Mouse (Mus musculus) lung, embryonic 16.5 days (tissue): Measurements from ENCODE around the gene Tmod3. TPM values are rescaled to one million over a fixed set of nuclear protein-coding genes. Genes with fewer than 3 reads are reported as not detected.

Experiments
- ATAC-seq: fragments of 200-750 bp; cut with Nextera tagmentation; 2 replicates; pipeline ENCODE4 v1.8.0; 2017; ENCODE audit warnings: low read depth, mild to moderate bottlenecking, moderate library complexity
- H3K27ac ChIP-seq: fragments of 300-500 bp; sonication (generic); 2 replicates; pipeline ENCODE4 v1.5.1; 2014; ENCODE audit warnings: mild to moderate bottlenecking, control low read depth, low read length
- H3K27me3 ChIP-seq: fragments of 300-500 bp; sonication (generic); 2 replicates; pipeline ENCODE4 v1.6.1; 2014; ENCODE audit warnings: low read depth, low read length, mixed read lengths; ENCODE audit not compliant: control insufficient read depth, insufficient read depth
- H3K36me3 ChIP-seq: fragments of 300-500 bp; sonication (generic); 2 replicates; pipeline ENCODE4 v1.6.1; 2014; ENCODE audit warnings: low read length; ENCODE audit not compliant: control insufficient read depth, insufficient read depth
- H3K4me1 ChIP-seq: fragments of 300-500 bp; sonication (generic); replicated peaks from 2 replicates; pipeline ENCODE4 v1.6.1; 2014; ENCODE audit warnings: low read length, mixed read lengths; ENCODE audit not compliant: control insufficient read depth, insufficient read depth
- H3K4me2 ChIP-seq: fragments of 300-500 bp; sonication (generic); 2 replicates; pipeline ENCODE4 v1.6.1; 2014; ENCODE audit warnings: low read depth, low read length, control low read depth
- H3K4me3 ChIP-seq: fragments of 300-500 bp; sonication (generic); 2 replicates; pipeline ENCODE4 v1.5.1; 2014; ENCODE audit warnings: mild to moderate bottlenecking, low read length, control low read depth
- H3K9ac ChIP-seq: fragments of 300-500 bp; sonication (generic); 2 replicates; pipeline ENCODE4 v1.6.1; 2014; ENCODE audit warnings: low read length, control low read depth
- H3K9me3 ChIP-seq: fragments of 300-500 bp; sonication (generic); 2 replicates; pipeline ENCODE4 v1.6.1; 2016; ENCODE audit warnings: low read length; ENCODE audit not compliant: control insufficient read depth
- WGBS: fragments of 180-500 bp; shearing (Covaris S2); extraction: QIAGEN DNeasy Blood & Tissue Kit; methylation state at CpG from one replicate; pipeline ENCODE4 v1.1.7; 2014; 5-methylcytosine and 5-hydroxymethylcytosine counted together
- polyA plus RNA-seq: library from polyadenylated mRNA; unstranded; fragments of >200 nt; fragmentation: Nextera tagmentation; extraction: Ambion mirVana; gene quantifications from 2 replicates; pipeline ENCODE4 v1.2.1, GENCODE M21; 2015

The Tmod3 gene
- polyA plus RNA-seq, 1 experiment from 2014 or later = 177 TPM

DNA sequence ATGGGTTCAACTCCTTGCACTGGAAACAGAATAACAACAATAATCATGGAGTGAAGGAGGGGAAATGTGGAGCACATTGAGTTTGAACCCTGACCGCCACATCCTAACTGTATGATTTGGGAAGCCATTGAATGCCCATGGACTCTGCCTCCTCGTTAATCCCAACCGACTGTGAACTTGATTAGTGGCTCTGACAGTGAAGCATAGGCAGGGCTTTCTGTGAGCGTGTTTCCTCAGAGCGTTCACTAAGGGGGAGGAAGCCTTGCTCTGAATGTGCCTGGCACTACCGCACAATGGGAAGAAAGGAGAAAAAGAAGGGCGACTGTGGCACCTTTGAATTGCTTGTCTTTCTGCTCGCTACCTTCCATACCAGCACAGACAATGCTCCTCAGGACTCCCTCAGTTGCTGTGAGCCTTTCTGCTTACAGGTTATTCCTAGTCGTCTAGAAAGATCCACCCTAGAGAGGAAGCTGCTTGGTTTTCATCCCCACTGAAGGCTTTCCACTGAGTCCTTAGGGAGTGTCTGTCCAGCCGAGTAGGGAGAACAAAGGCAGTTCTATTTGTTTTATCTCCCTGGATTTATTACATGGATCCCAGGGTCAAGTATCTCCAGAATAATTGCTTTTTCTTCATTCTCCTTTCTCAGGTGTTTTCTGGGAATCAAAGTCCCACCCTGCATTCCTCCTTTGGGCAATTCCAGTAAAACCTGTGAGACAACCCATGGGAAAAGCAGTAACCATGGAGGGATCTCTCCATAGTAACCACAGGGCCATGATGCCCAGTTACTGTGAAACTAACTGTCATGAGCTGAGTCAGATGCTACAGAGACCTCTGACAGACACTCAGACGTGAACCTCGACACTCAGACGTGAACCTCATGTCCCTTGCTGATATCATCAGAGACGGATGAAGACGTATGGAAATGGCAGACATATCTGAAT is 30.7 kb upstream of the Tmod3 start:
- ATAC-seq = no peak
- Histone ChIP-seq H3K36me3 (no peaks in the 10 kb centered on the region), H3K4me1 (no peaks in the 10 kb centered on the region), H3K9me3 (no peaks in the 10 kb centered on the region), H3K27me3 (no peaks in the 10 kb centered on the region), H3K4me3 (no peak overlapping the region), H3K4me2 (no peak overlapping the region), H3K9ac (no peak overlapping the region), H3K27ac (no peak overlapping the region)
- WGBS = 79% methylated on average over 15 of the region's 15 CpGs

DNA sequence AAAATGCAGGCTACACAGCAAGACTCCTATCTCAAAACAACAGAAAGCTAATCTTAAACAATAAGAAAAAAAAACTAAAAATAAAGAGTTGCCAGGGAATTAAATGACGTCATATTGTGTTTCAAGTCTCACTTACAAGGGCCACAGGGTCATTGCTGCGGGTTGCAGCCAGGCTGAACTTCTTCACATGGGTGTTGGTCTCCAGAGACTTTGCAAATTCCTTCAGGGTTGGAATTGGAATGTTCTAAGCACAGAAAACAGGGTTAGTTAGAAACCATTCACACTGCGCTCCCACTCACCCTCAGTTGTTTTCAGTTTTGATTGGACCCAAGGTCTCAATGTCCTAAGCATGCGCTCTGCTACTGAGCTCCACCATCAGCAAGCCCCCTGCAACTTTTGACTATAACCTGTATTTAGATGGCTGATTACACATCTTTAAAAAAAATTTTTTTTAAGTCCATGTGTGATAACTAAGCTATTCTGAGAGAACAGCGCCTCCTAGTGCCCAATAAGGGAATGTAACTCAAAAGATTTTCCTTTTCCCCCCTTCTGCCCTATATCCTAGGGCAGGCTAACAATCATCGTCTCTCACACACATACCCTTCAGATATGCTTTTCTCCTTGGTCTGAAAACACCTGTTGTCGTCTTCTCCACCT is 22.4 kb upstream of the Tmod3 start:
- 0 out of 2 replicates have a peak overlapping the region, but pooled peaks have one; percentile 16 for H3K4me2 ChIP-seq
- H3K4me3 ChIP-seq = no peak overlapping the region
- H3K9ac ChIP-seq = no peak overlapping the region
- WGBS = 45% methylated on average over 7 of the region's 7 CpGs
- H3K27me3 ChIP-seq = no peaks in the 10 kb centered on the region
- no peaks in the 10 kb centered on the region for H3K9me3 ChIP-seq
- peaks cover 11% of the 10 kb centered on the region for H3K4me1 ChIP-seq
- peak overlapping the region; percentile 43; the same call in 1 of the 2 replicates for H3K27ac ChIP-seq
- peak; percentile 72; the same call in 1 of the 2 replicates for ATAC-seq
- H3K36me3 ChIP-seq = no peaks in the 10 kb centered on the region

GRCm38 (mm10) chr9:75579321-75579720 is 19.9 kb upstream of the Tmod3 start:
- Histone ChIP-seq H3K9me3 (no peaks in the 10 kb centered on the region), H3K4me1 (peaks cover 11% of the 10 kb centered on the region), H3K27me3 (no peaks in the 10 kb centered on the region), H3K36me3 (no peaks in the 10 kb centered on the region), H3K4me2 (no peak overlapping the region), H3K27ac (no peak overlapping the region), H3K4me3 (no peak overlapping the region), H3K9ac (no peak overlapping the region)
- WGBS = 68% methylated on average over 6 of the region's 6 CpGs
- ATAC-seq = no peak

- no peaks in the 10 kb centered on the region for H3K9me3 ChIP-seq
- no peaks in the 10 kb centered on the region for H3K36me3 ChIP-seq
- no peak overlapping the region for H3K9ac ChIP-seq
- no peak overlapping the region for H3K4me2 ChIP-seq
- WGBS = 54% methylated on average over 5 of the region's 5 CpGs
- H3K4me3 ChIP-seq = no peak overlapping the region
- peak overlapping the region; percentile 54 for H3K27ac ChIP-seq
- peaks cover 7% of the 10 kb centered on the region; the same call in 1 of the 2 replicates for H3K4me1 ChIP-seq
- ATAC-seq = peak; percentile 95
- H3K27me3 ChIP-seq = no peaks in the 10 kb centered on the region
Observed at GRCm38 (mm10) chr9:75571036-75571942, 11.8 kb upstream of the Tmod3 start.

DNA sequence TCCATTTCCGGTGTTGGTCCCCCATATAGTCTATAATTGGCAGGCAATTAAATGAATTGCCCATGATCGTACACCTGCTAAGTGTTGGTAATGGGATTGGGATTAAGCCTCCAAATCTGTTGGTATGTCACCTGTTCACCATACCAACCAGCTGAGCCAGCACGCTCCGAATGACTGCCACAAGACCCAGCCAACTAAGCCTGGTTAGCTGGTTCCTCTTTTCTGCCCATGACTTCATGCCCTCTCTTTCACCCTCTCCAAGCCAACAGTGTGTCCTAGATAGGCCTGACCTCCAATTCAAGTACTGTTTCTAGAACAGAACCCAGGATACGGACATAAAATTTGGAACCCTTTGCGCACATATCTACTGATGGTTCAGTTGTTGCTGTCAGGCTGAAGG is 8.9 kb upstream of the Tmod3 start:
- Histone ChIP-seq H3K36me3 (no peaks in the 10 kb centered on the region), H3K9me3 (no peaks in the 10 kb centered on the region), H3K27me3 (no peaks in the 10 kb centered on the region), H3K4me2 (no peak overlapping the region), H3K9ac (no peak overlapping the region), H3K27ac (no peak overlapping the region), H3K4me3 (no peak overlapping the region), H3K4me1 (peaks cover 7% of the 10 kb centered on the region; the same call in 1 of the 2 replicates)
- no peak for ATAC-seq
- WGBS = 96% methylated on average over 6 of the region's 6 CpGs

GRCm38 (mm10) chr9:75564892-75565291 is 5.4 kb upstream of the Tmod3 start:
- Histone ChIP-seq H3K4me1 (peaks cover 5% of the 10 kb centered on the region; the same call in 1 of the 2 replicates), H3K27me3 (no peaks in the 10 kb centered on the region), H3K36me3 (no peaks in the 10 kb centered on the region), H3K9ac (no peak overlapping the region), H3K4me3 (no peak overlapping the region), H3K27ac (no peak overlapping the region), H3K9me3 (no peaks in the 10 kb centered on the region), H3K4me2 (no peak overlapping the region)
- no peak for ATAC-seq
- WGBS = 83% methylated on average over 6 of the region's 6 CpGs

- no peak for ATAC-seq
- 66% methylated on average over 6 of the region's 6 CpGs for WGBS
Observed at GRCm38 (mm10) chr9:75563622-75564021, 4.2 kb upstream of the Tmod3 start.

GRCm38 (mm10) chr9:75563176-75563575 is 3.7 kb upstream of the Tmod3 start:
- Histone ChIP-seq H3K4me3 (no peak overlapping the region), H3K27me3 (no peaks in the 10 kb centered on the region), H3K27ac (no peak overlapping the region), H3K4me2 (no peak overlapping the region), H3K9me3 (no peaks in the 10 kb centered on the region), H3K9ac (no peak overlapping the region), H3K36me3 (no peaks in the 10 kb centered on the region), H3K4me1 (peaks cover 6% of the 10 kb centered on the region; the same call in 1 of the 2 replicates)
- 57% methylated on average over 2 of the region's 2 CpGs for WGBS
- ATAC-seq = no peak

More at GRCm38 (mm10) chr9:75563622-75564021, 4.2 kb upstream of the Tmod3 start:
- Histone ChIP-seq H3K4me3 (no peak overlapping the region), H3K4me2 (no peak overlapping the region), H3K4me1 (peaks cover 6% of the 10 kb centered on the region; the same call in 1 of the 2 replicates), H3K27ac (no peak overlapping the region), H3K36me3 (no peaks in the 10 kb centered on the region), H3K9me3 (no peaks in the 10 kb centered on the region), H3K9ac (no peak overlapping the region), H3K27me3 (no peaks in the 10 kb centered on the region)
